Mouse (Mus musculus): ENCODE results near the gene Whrn.

DNA sequence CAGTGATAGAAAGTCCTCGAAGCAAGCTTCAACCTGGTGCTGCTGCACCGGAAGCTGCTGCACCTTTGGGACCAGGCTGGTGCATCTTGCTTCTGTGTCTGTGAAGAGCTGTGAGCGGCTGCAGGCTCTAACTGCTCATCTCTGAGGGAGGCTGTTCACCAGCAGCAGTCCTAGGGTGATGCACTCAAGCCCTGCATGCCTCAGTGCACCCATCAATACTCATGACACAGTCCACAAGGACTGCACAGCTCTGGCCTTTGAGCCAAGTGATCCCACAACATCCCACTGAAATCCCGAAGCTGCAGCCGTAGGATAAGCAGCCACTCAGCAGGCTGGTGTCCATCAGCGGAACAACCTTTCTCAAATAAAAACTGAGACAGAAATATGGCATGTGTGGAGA, 29.6 kb downstream of the Whrn start:
- TF ChIP-seq HCFC1 (IDR thresholded peaks at IDR 0.05; ENCODE audit: borderline replicate concordance, insufficient read depth, low read length) (no peak), ZNF384 (IDR thresholded peaks at IDR 0.05; ENCODE audit: low read depth, low read length) (no peak), CHD2 (IDR thresholded peaks at IDR 0.05; ENCODE audit: low read depth, low read length) (no peak), ZC3H11A (IDR thresholded peaks at IDR 0.05; ENCODE audit: borderline replicate concordance, low read depth, low read length) (no peak), MAFK (IDR thresholded peaks at IDR 0.05; ENCODE audit: insufficient read depth, low read depth, low read length) (no peak)

Measured in ES-E14 (cell line).